Mouse (Mus musculus): ENCODE data around the gene Gm5134.

- TF ChIP-seq EP300 (IDR thresholded peaks at IDR 0.05; ENCODE audit: low read depth) (no peak), CTCF (IDR thresholded peaks at IDR 0.05; ENCODE audit: low read depth) (no peak)
These were observed 71.3 kb downstream of the Gm5134 start for GRCm38 (mm10) chr10:76025470-76026190.

Data from liver, postnatal 0 days (tissue).